Comparison of ENCODE assay signal across 20 mouse cellular contexts in the genomic region with DNA sequence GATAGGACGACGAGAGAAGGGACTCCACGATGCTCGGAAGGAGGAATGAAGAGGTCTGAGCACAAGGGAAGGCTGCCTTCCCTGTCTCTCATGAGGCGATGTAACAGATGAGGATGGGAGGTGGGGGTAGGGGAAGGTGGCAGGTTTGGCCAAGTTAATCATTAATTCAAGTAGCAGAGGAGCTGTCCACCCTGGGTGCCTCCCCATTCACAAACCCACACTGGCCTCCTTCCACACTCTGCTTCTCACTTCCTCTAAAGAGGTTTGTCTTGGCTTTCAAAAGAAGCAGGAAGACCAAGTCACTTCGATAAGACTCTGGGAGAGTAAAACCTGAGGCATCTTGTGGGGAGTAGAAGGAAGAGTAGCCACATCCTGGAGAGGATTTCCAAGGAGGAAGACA. TPM values are rescaled to one million over a fixed set of nuclear protein-coding genes. Genes with fewer than 3 reads are reported as not detected.
DNase-seq lines count a peak whose midpoint lies in the region; ATAC-seq and TF ChIP-seq lines count a peak whose summit lies in the region.
"Had no signal": no experiment of that assay in that cellular context is flagged by ENCODE, and none has a peak within 500 bp of the region (broad histone marks: within the 10 kb centered on the region; RNA-seq: fewer than 3 reads in every experiment).

No protein-coding gene starts in this region.

- WGBS in liver, embryonic 15.5 days (ENCODE audit: insufficient replicate concordance) = 54% methylated on average over 6 of the region's 6 CpGs
- 53% methylated on average over 6 of the region's 6 CpGs for WGBS in liver, postnatal 0 days (ENCODE audit: insufficient replicate concordance)
- 61% methylated on average over 6 of the region's 6 CpGs for WGBS in intestine, embryonic 16.5 days

- H3K4me3 ChIP-seq in liver, embryonic 15.5 days (replicated peaks) = no peak overlapping the region
- no peak overlapping the region for H3K4me3 ChIP-seq in liver, postnatal 0 days (ENCODE audit: low read depth, low read length)
- no peak overlapping the region for H3K4me3 ChIP-seq in intestine, embryonic 16.5 days (ENCODE audit: low read length)
- H3K4me3 ChIP-seq: embryonic facial prominence, embryonic 13.5 days; forebrain, embryonic 12.5 days; heart, adult 2 months; heart, embryonic 13.5 days; hindbrain, embryonic 12.5 days had no signal

- no peak for ATAC-seq in liver, embryonic 15.5 days (ENCODE audit: insufficient read depth)
- ATAC-seq in liver, postnatal 0 days = no peak
- peak; percentile 77 for ATAC-seq in common myeloid progenitor, adult 5-6 weeks (replicated peaks; ENCODE audit: low read depth, poor library complexity, severe bottlenecking)
- ATAC-seq in intestine, embryonic 16.5 days = peak; percentile 56; the same call in 1 of the 2 replicates
- ATAC-seq: forebrain, embryonic 16.5 days; hindbrain, embryonic 16.5 days had no signal

- no peak for TF ChIP-seq EP300 in liver, postnatal 0 days (IDR thresholded peaks at IDR 0.05; ENCODE audit: low read depth)

- 0 out of 2 replicates have a peak overlapping the region, but pooled peaks have one; percentile 14 for H3K27ac ChIP-seq in liver, embryonic 15.5 days (replicated peaks)
- no peak overlapping the region for H3K27ac ChIP-seq in liver, postnatal 0 days (ENCODE audit: low read depth)
- H3K27ac ChIP-seq in intestine, embryonic 16.5 days (ENCODE audit: low read length) = no peak overlapping the region
- H3K27ac ChIP-seq: embryonic facial prominence, embryonic 13.5 days; forebrain, embryonic 12.5 days; heart, adult 2 months; heart, embryonic 13.5 days; hindbrain, embryonic 12.5 days had no signal

- no peaks in the 10 kb centered on the region for H3K9me3 ChIP-seq in liver, embryonic 15.5 days (replicated peaks)
- no peaks in the 10 kb centered on the region for H3K9me3 ChIP-seq in liver, postnatal 0 days (ENCODE audit: low read length)
- no peaks in the 10 kb centered on the region for H3K9me3 ChIP-seq in intestine, embryonic 16.5 days (ENCODE audit: control insufficient read depth, low read length)
- H3K9me3 ChIP-seq: embryonic facial prominence, embryonic 13.5 days; forebrain, embryonic 12.5 days; heart, embryonic 13.5 days; hindbrain, embryonic 12.5 days had no signal

- H3K9ac ChIP-seq in liver, embryonic 15.5 days = no peak overlapping the region
- H3K9ac ChIP-seq in liver, postnatal 0 days (replicated peaks) = no peak overlapping the region
- no peak overlapping the region for H3K9ac ChIP-seq in intestine, embryonic 16.5 days (ENCODE audit: low read depth, low read length)
- H3K9ac ChIP-seq: embryonic facial prominence, embryonic 13.5 days; forebrain, embryonic 12.5 days; heart, embryonic 13.5 days; hindbrain, embryonic 12.5 days had no signal

- no peaks in the 10 kb centered on the region; the same call in 1 of the 2 replicates for H3K27me3 ChIP-seq in liver, embryonic 15.5 days
- no peaks in the 10 kb centered on the region for H3K27me3 ChIP-seq in liver, postnatal 0 days (ENCODE audit: insufficient read depth, low read length)
- no peaks in the 10 kb centered on the region for H3K27me3 ChIP-seq in intestine, embryonic 16.5 days (replicated peaks; ENCODE audit: control insufficient read depth, insufficient read depth, low read length)
- H3K27me3 ChIP-seq: embryonic facial prominence, embryonic 13.5 days; forebrain, embryonic 12.5 days; heart, embryonic 13.5 days; hindbrain, embryonic 12.5 days had no signal

- H3K4me2 ChIP-seq in liver, embryonic 15.5 days = no peak overlapping the region
- no peak overlapping the region for H3K4me2 ChIP-seq in liver, postnatal 0 days (ENCODE audit: low read depth, low read length)
- no peak overlapping the region for H3K4me2 ChIP-seq in intestine, embryonic 16.5 days (ENCODE audit: low read depth, low read length)
- H3K4me2 ChIP-seq: embryonic facial prominence, embryonic 13.5 days; forebrain, embryonic 12.5 days; heart, embryonic 13.5 days; hindbrain, embryonic 12.5 days had no signal

- no peak for DNase-seq in liver, postnatal 0 days
- no peak for DNase-seq in heart, adult 9 months (ENCODE audit: low spot score in 2 of 2)
- DNase-seq in cerebellum, postnatal 4 days (ENCODE audit: low spot score in 2 of 2) = no peak
- no peak for DNase-seq in ovary, postnatal 36 days (ENCODE audit: low spot score)
- DNase-seq: adrenal gland, adult 8-10 months; cerebellum, adult 11 months; cerebellum, adult 8-10 months; cerebellum, postnatal 14 days; gastrocnemius, postnatal 10 days; heart, adult 2 months; heart, postnatal 36 days had no signal

- peaks cover 39% of the 10 kb centered on the region for H3K4me1 ChIP-seq in liver, embryonic 15.5 days (replicated peaks)
- H3K4me1 ChIP-seq in liver, postnatal 0 days (ENCODE audit: insufficient read depth) = peaks cover 7% of the 10 kb centered on the region; the same call in 1 of the 2 replicates
- no peaks in the 10 kb centered on the region for H3K4me1 ChIP-seq in intestine, embryonic 16.5 days (ENCODE audit: control insufficient read depth, insufficient read depth, low read length)
- H3K4me1 ChIP-seq: embryonic facial prominence, embryonic 13.5 days; forebrain, embryonic 12.5 days; hindbrain, embryonic 12.5 days had no signal

- H3K36me3 ChIP-seq in liver, embryonic 15.5 days (replicated peaks) = no peaks in the 10 kb centered on the region
- no peaks in the 10 kb centered on the region for H3K36me3 ChIP-seq in liver, postnatal 0 days (replicated peaks; ENCODE audit: insufficient read depth, low read length)
- no peaks in the 10 kb centered on the region for H3K36me3 ChIP-seq in intestine, embryonic 16.5 days (ENCODE audit: control insufficient read depth, insufficient read depth, low read length)
- H3K36me3 ChIP-seq: embryonic facial prominence, embryonic 13.5 days; forebrain, embryonic 12.5 days; heart, embryonic 13.5 days; hindbrain, embryonic 12.5 days had no signal

- no peak for TF ChIP-seq CTCF in liver, postnatal 0 days (IDR thresholded peaks at IDR 0.05; ENCODE audit: low read depth)

RNA-seq across cellular contexts. Expression of a gene that starts 5.3 kb away (rescaled TPM):
- 77.5 and 87.2 TPM in 2 replicates for polyA plus RNA-seq in liver, embryonic 15.5 days (2015; fragmentation: Nextera tagmentation; extraction: Ambion mirVana)
- 44.8 and 45.8 TPM in 2 replicates for polyA plus RNA-seq in liver, postnatal 0 days (2015; fragmentation: Nextera tagmentation; extraction: Ambion mirVana)
- total RNA-seq in common myeloid progenitor, adult 5-6 weeks (2017) = 152 and 167 TPM in 2 replicates
- 52.7 and 61.2 TPM in 2 replicates for polyA plus RNA-seq in intestine, embryonic 16.5 days (2015; fragmentation: Nextera tagmentation; extraction: Ambion mirVana)

Comparison
In these comparisons a context has a peak if more than half of its experiments do, and no peak if none do; other contexts are left out.
1. ATAC-seq: peak in common myeloid progenitor, adult 5-6 weeks (single experiment) and intestine, embryonic 16.5 days (single experiment); none in liver, embryonic 15.5 days (single experiment) and liver, postnatal 0 days (single experiment).